Mouse (Mus musculus): Measurements from ENCODE around the gene Nr0b2.

- TF ChIP-seq POLR2A (IDR thresholded peaks at IDR 0.05; ENCODE audit: low read depth, low read length) (no peak), CTCF (IDR thresholded peaks at IDR 0.05; ENCODE audit: extremely low read depth, insufficient read depth, insufficient read length, insufficient replicate concordance) (no peak)
Measured at GRCm38 (mm10) chr4:133574843-133575202, 21.6 kb downstream of the Nr0b2 start.

All from spleen, adult 2 months (tissue).